Mouse (Mus musculus): ENCODE results near the gene Arhgap5. TPM values are rescaled to one million over a fixed set of nuclear protein-coding genes. Genes with fewer than 3 reads are reported as not detected.

The Arhgap5 gene
- polyA plus RNA-seq, 1 experiment from 2014 or later, result 46.0 TPM

DNA sequence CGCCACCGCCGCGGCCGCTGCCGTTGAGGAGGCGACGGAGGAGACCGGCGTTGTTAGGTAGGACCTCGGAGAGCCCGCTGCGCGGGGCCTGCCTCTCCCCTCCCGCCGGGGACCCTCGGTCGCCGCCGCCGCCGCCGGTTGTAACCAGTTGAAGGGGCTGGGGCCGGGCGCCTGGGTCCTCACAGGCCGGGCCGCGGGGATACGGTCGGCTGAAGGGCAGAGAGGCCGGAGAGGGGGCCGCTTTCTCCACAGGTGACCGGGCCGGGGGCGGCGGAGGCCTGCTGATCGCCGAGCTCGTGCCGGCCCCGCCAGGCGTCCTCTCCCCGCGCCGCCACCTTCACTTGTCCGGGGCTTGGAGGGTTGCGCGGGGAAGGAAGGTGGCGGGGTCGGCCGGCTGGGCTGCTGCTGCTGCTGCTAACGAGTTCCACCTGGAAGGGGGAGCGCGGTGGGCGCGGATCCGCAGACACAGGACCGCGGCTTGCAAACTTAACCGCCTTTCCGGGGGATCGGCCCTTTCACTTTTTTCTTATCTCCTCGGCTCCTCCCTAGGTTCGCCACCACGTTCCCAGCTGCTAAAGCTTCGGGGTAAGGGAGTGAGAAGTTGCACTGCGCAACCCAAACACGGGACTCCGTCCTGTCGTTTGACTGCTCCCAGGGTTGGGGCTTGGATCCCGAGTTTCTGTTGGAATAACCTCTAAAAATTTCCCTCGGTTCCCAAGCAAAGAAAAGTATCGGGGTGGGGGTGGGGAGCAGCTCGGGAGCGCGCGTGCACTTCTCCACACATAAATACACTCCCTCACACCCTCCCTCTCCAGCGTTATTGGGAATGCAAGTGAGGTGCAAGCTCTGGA is 784 bp downstream of the Arhgap5 start:
- under 1% methylated on average over 74 of the region's 78 CpGs for WGBS
- ATAC-seq (ENCODE audit: low FRiP score, low TSS enrichment), result peak; percentile 3; the same call in 1 of the 2 replicates
- H3K36me3 ChIP-seq (ENCODE audit: control insufficient read depth, insufficient read depth, low read length), result no peaks in the 10 kb centered on the region
- no peaks in the 10 kb centered on the region for H3K27me3 ChIP-seq (ENCODE audit: control insufficient read depth, insufficient read depth, low read length)
- DNase-seq, result peak; percentile 72
- peak overlapping the region; percentile 91 for H3K9ac ChIP-seq (replicated peaks; ENCODE audit: low read length)
- H3K4me3 ChIP-seq (replicated peaks; ENCODE audit: low read depth, low read length), result peak overlapping the region; percentile 99
- H3K4me2 ChIP-seq (ENCODE audit: low read length), result peak overlapping the region; percentile 75
- H3K4me1 ChIP-seq (ENCODE audit: control insufficient read depth, insufficient read depth, low read length), result peaks cover 19% of the 10 kb centered on the region
- H3K27ac ChIP-seq (replicated peaks; ENCODE audit: low read depth, low read length), result peak overlapping the region; percentile 99
- H3K9me3 ChIP-seq (ENCODE audit: control insufficient read depth, low read length), result no peaks in the 10 kb centered on the region

DNA sequence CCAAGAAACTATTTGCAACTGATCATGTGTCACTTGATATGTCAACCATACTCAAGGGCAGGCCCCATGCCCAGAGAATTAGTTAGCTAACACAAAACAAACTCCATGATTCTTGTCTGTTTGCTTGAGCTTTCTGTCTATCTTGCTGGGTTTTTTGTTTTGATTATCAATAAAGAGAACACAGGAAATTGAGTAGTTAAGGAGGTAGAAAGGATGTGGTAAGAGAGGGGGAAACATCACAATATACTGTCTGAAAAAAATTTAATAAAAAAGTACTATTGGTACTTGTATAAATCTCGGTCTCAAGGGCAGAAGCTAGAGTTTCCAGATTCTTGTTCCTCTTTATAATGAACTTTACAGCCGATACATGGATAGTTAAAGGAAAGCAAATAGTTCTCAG is 20.9 kb downstream of the Arhgap5 start:
- Histone ChIP-seq H3K4me2 (ENCODE audit: low read length) (no peak overlapping the region), H3K27me3 (ENCODE audit: control insufficient read depth, insufficient read depth, low read length) (no peaks in the 10 kb centered on the region)
- WGBS, result 96% methylated on average over 2 of the region's 2 CpGs

DNA sequence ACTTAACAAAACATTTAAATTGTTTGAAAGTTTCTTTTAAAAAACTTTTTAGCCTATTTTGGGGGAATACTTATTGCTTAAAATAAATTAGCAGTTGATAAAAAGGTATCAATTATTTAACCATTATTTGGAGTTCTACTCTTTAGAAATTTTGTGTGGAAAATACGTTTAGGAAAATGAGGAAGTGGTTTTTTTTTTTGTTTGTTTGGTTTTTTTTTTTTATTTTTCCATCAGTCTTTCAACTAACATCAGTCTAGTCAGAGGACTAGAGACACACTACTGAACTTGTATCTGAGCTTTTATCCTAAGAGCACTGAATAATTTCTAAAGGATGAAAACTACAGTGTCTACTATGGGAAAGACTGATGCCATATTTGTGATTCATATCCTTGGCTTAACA is 21.7 kb downstream of the Arhgap5 start:
- no peak overlapping the region for H3K27ac ChIP-seq (replicated peaks; ENCODE audit: low read depth, low read length)
- H3K4me3 ChIP-seq (replicated peaks; ENCODE audit: low read depth, low read length), result no peak overlapping the region
- H3K36me3 ChIP-seq (ENCODE audit: control insufficient read depth, insufficient read depth, low read length), result no peaks in the 10 kb centered on the region
- no peak overlapping the region for H3K9ac ChIP-seq (replicated peaks; ENCODE audit: low read length)
- H3K9me3 ChIP-seq (ENCODE audit: control insufficient read depth, low read length), result no peaks in the 10 kb centered on the region
- no peaks in the 10 kb centered on the region for H3K27me3 ChIP-seq (ENCODE audit: control insufficient read depth, insufficient read depth, low read length)
- H3K4me2 ChIP-seq (ENCODE audit: low read length), result no peak overlapping the region
- no peak for ATAC-seq (ENCODE audit: low FRiP score, low TSS enrichment)
- 98% methylated on average over 1 of the region's 1 CpGs for WGBS
- H3K4me1 ChIP-seq (ENCODE audit: control insufficient read depth, insufficient read depth, low read length), result no peaks in the 10 kb centered on the region
- DNase-seq, result no peak

More for the DNA sequence above, 20.9 kb downstream of the Arhgap5 start:
- Histone ChIP-seq H3K9me3 (ENCODE audit: control insufficient read depth, low read length) (no peaks in the 10 kb centered on the region), H3K4me3 (replicated peaks; ENCODE audit: low read depth, low read length) (no peak overlapping the region), H3K9ac (replicated peaks; ENCODE audit: low read length) (no peak overlapping the region), H3K27ac (replicated peaks; ENCODE audit: low read depth, low read length) (no peak overlapping the region), H3K4me1 (ENCODE audit: control insufficient read depth, insufficient read depth, low read length) (no peaks in the 10 kb centered on the region), H3K36me3 (ENCODE audit: control insufficient read depth, insufficient read depth, low read length) (peaks cover under 1% of the 10 kb centered on the region; the same call in 1 of the 2 replicates)
- DNase-seq (no peak), ATAC-seq (ENCODE audit: low FRiP score, low TSS enrichment) (no peak)

DNA sequence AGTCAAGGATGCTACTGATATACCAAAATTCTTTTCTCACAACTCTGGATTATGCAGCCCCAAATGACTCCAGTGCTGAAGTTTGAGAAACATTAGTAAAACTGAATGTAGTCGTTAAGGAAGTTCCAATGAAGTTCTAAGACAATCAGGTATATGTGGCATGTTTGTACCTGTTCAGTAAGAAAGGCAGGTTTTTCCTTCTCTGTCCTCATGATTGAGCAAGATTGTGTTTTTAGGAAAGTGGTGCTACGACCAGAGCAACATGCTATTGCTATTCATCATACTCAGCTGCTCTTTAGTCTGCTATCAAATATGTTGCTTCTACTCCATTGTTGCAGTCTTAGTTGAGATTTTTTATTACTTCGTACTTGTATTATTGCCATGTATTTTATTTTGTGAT is 26.0 kb downstream of the Arhgap5 start:
- 93% methylated on average over 3 of the region's 3 CpGs for whole genome bisulfite sequencing

DNA sequence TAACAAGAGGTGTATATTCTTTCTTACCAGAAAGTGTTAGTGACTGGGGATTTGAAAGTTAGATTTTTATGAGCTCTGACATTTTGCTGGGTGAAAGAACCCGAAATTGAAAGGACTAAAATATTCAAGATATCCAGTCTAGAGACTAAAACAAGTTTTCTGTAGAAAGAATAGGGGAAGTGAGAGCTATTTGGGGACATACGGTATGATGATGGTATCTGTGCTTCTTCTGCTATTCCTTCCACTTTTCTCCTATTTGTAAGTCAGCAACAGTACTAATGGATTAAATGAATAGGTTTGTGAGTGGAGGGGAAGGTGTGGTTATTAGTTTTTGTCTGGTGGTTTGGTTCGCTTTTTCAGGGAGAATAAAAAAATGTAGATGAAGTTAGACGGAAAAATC is 37.5 kb downstream of the Arhgap5 start:
- Histone ChIP-seq H3K27ac (replicated peaks; ENCODE audit: low read depth, low read length) (no peak overlapping the region), H3K4me1 (ENCODE audit: control insufficient read depth, insufficient read depth, low read length) (no peaks in the 10 kb centered on the region), H3K9ac (replicated peaks; ENCODE audit: low read length) (no peak overlapping the region), H3K27me3 (ENCODE audit: control insufficient read depth, insufficient read depth, low read length) (no peaks in the 10 kb centered on the region), H3K9me3 (ENCODE audit: control insufficient read depth, low read length) (no peaks in the 10 kb centered on the region), H3K4me2 (ENCODE audit: low read length) (no peak overlapping the region), H3K36me3 (ENCODE audit: control insufficient read depth, insufficient read depth, low read length) (no peaks in the 10 kb centered on the region), H3K4me3 (replicated peaks; ENCODE audit: low read depth, low read length) (no peak overlapping the region)
- ATAC-seq (ENCODE audit: low FRiP score, low TSS enrichment) (no peak), DNase-seq (no peak)
- WGBS, result 88% methylated on average over 4 of the region's 4 CpGs

More for the DNA sequence above, 26.0 kb downstream of the Arhgap5 start:
- H3K9ac ChIP-seq (replicated peaks; ENCODE audit: low read length), result no peak overlapping the region
- H3K9me3 ChIP-seq (ENCODE audit: control insufficient read depth, low read length), result no peaks in the 10 kb centered on the region
- H3K4me3 ChIP-seq (replicated peaks; ENCODE audit: low read depth, low read length), result no peak overlapping the region
- H3K36me3 ChIP-seq (ENCODE audit: control insufficient read depth, insufficient read depth, low read length), result no peaks in the 10 kb centered on the region
- ATAC-seq (ENCODE audit: low FRiP score, low TSS enrichment), result no peak
- no peak overlapping the region for H3K27ac ChIP-seq (replicated peaks; ENCODE audit: low read depth, low read length)
- no peaks in the 10 kb centered on the region for H3K4me1 ChIP-seq (ENCODE audit: control insufficient read depth, insufficient read depth, low read length)
- no peak for DNase-seq
- no peak overlapping the region for H3K4me2 ChIP-seq (ENCODE audit: low read length)
- H3K27me3 ChIP-seq (ENCODE audit: control insufficient read depth, insufficient read depth, low read length), result no peaks in the 10 kb centered on the region

DNA sequence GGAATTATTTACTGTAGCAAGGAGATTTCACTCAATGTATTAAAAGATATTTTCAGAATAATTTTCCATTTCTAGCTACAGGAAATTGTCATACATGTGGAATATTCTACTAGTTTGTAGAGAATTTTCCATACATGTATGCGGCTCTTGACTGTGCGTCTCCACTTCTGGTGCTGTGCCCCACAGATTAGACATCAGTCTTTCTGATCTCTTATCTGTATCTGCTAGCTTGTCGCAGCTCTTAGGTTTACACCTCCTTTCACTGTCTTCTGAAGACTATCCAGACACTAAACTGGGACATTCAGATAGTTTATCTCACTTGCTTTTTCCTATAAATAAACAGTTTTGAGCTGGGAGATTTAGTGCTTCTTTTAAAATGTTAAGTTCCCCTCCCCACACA is 40.8 kb downstream of the Arhgap5 start:
- H3K4me3 ChIP-seq (replicated peaks; ENCODE audit: low read depth, low read length), result no peak overlapping the region
- no peak overlapping the region for H3K27ac ChIP-seq (replicated peaks; ENCODE audit: low read depth, low read length)
- ATAC-seq (ENCODE audit: low FRiP score, low TSS enrichment) (no peak), DNase-seq (no peak)
- no peak overlapping the region for H3K9ac ChIP-seq (replicated peaks; ENCODE audit: low read length)
- no peaks in the 10 kb centered on the region for H3K27me3 ChIP-seq (ENCODE audit: control insufficient read depth, insufficient read depth, low read length)
- no peaks in the 10 kb centered on the region for H3K36me3 ChIP-seq (ENCODE audit: control insufficient read depth, insufficient read depth, low read length)
- no peak overlapping the region for H3K4me2 ChIP-seq (ENCODE audit: low read length)
- WGBS, result 95% methylated on average over 3 of the region's 3 CpGs
- no peaks in the 10 kb centered on the region for H3K9me3 ChIP-seq (ENCODE audit: control insufficient read depth, low read length)
- no peaks in the 10 kb centered on the region for H3K4me1 ChIP-seq (ENCODE audit: control insufficient read depth, insufficient read depth, low read length)

DNA sequence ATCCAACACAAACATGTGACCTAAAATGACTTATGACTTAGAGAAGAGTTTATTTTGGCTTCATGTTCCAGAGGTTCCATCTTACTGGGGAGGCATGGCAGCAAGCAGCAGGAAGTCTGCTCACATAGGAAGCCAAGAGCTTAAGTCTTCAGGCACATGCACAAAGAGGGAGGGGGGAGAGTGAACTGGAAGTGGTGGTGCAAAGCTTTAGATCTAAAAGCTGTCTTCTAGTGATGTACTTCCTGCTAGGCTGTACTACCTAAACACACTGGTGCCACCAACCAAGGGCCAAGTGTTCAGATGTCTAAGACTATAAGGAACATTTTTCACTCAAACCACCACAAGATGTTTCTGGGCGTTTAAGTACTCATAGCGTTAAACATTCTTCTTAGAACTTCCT is 48.3 kb downstream of the Arhgap5 start:
- Histone ChIP-seq H3K27me3 (ENCODE audit: control insufficient read depth, insufficient read depth, low read length) (no peaks in the 10 kb centered on the region), H3K4me3 (replicated peaks; ENCODE audit: low read depth, low read length) (no peak overlapping the region), H3K4me2 (ENCODE audit: low read length) (no peak overlapping the region), H3K9me3 (ENCODE audit: control insufficient read depth, low read length) (no peaks in the 10 kb centered on the region), H3K9ac (replicated peaks; ENCODE audit: low read length) (no peak overlapping the region), H3K4me1 (ENCODE audit: control insufficient read depth, insufficient read depth, low read length) (no peaks in the 10 kb centered on the region), H3K36me3 (ENCODE audit: control insufficient read depth, insufficient read depth, low read length) (no peaks in the 10 kb centered on the region), H3K27ac (replicated peaks; ENCODE audit: low read depth, low read length) (no peak overlapping the region)
- WGBS, result 96% methylated on average over 2 of the region's 2 CpGs
- no peak for DNase-seq
- ATAC-seq (ENCODE audit: low FRiP score, low TSS enrichment), result no peak

DNA sequence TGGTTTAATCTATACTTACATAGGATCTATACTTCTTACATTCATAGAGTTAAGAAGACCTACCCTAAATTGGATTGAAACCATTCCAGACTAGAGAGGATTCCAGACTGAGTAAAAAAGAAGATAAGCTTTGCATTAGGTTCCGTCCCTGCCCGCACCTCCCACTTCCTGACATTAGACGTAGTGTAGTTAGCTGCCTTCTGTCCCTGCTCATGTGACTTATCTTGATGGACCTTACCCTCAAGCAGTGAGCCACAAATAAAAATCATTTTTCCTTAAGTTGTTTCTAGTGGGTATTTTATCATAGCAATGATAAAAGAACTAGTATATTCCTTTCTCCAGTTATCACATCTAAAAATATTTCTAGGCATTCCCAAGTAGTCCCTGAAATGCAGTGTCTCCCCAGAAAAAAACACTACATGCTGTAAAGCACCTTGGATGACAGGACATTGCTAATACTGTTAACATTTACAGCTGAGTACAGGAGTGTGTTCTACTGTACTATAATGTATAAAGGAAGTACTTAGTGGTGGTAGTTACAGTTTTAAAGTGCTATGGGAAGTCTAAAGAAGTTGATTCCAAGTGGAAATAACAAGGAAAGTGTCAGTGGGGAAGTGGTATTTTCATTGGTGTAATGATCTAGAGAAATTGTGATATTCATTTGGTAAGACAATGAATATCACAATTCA is 51.6 kb downstream of the Arhgap5 start:
- Histone ChIP-seq H3K27me3 (ENCODE audit: control insufficient read depth, insufficient read depth, low read length) (no peaks in the 10 kb centered on the region), H3K36me3 (ENCODE audit: control insufficient read depth, insufficient read depth, low read length) (0 out of 2 replicates have a peak, but pooled peaks cover 3% of the 10 kb centered on the region), H3K4me1 (ENCODE audit: control insufficient read depth, insufficient read depth, low read length) (no peaks in the 10 kb centered on the region), H3K9ac (replicated peaks; ENCODE audit: low read length) (no peak overlapping the region), H3K4me2 (ENCODE audit: low read length) (no peak overlapping the region), H3K27ac (replicated peaks; ENCODE audit: low read depth, low read length) (no peak overlapping the region), H3K9me3 (ENCODE audit: control insufficient read depth, low read length) (no peaks in the 10 kb centered on the region), H3K4me3 (replicated peaks; ENCODE audit: low read depth, low read length) (no peak overlapping the region)
- ATAC-seq (ENCODE audit: low FRiP score, low TSS enrichment) (no peak), DNase-seq (no peak)
- 83% methylated on average over 3 of the region's 3 CpGs for WGBS
